Mouse (Mus musculus) cerebellum, adult 2 months (tissue): ENCODE data around the gene Cabp1. TPM values are rescaled to one million over a fixed set of nuclear protein-coding genes. Genes with fewer than 3 reads are reported as not detected.

ENCODE experiments used
- DNase-seq, 2 experiments: peaks; one replicate each; pipeline ENCODE4 v3.0.0; 2021
- H3K27ac ChIP-seq: fragments of 200-500 bp; 2 replicates; pipeline ENCODE4 v1.5.1; 2012; ENCODE audit warnings: low read length, control low read depth, inconsistent platforms; ENCODE audit not compliant: insufficient read depth
- H3K27me3 ChIP-seq: fragments of 200-500 bp; 2 replicates; pipeline ENCODE4 v1.6.1; 2012; ENCODE audit warnings: inconsistent platforms, mild to moderate bottlenecking, low read length, moderate library complexity; ENCODE audit not compliant: control insufficient read depth, insufficient read depth
- H3K4me1 ChIP-seq: fragments of 200-500 bp; 2 replicates; pipeline ENCODE4 v1.6.1; 2011; ENCODE audit warnings: low read length; ENCODE audit not compliant: control insufficient read depth, insufficient read depth
- H3K4me3 ChIP-seq: fragments of 200-500 bp; replicated peaks from 2 replicates; pipeline ENCODE3; 2011; ENCODE audit warnings: mild to moderate bottlenecking, low read depth, low read length, control low read depth; ENCODE audit not compliant: insufficient read depth
- CTCF ChIP-seq: fragments of 200-500 bp; IDR thresholded peaks from 2 replicates; pipeline ENCODE4 v1.5.1; 2011; ENCODE audit warnings: low read depth, mild to moderate bottlenecking, control low read depth, low read length, moderate library complexity, borderline replicate concordance; ENCODE audit not compliant: insufficient read depth
- POLR2A ChIP-seq: fragments of 200-500 bp; IDR thresholded peaks from 2 replicates; pipeline ENCODE4 v1.6.1; 2011; ENCODE audit warnings: low read length, control low read depth, borderline replicate concordance; ENCODE audit not compliant: insufficient read depth
- WGBS: fragments of 180-500 bp; shearing (Covaris S2); methylation state at CpG from one replicate; pipeline ENCODE4 v1.1.7; 2018; 5-methylcytosine and 5-hydroxymethylcytosine counted together
- polyA plus RNA-seq: library from polyadenylated mRNA; depleted of rRNA; stranded (reverse); fragments of >200 nt; gene quantifications from 2 replicates; pipeline ENCODE4 v1.2.3, GENCODE M21; 2012

The Cabp1 gene
- polyA plus RNA-seq, 1 experiment = 294 TPM

GRCm38 (mm10) chr5:115134234-115135165, 59.7 kb downstream of the Cabp1 start, which contains the start of gene Unc119b:
Gene Unc119b (minus strand): TSS chr5:115134975.
- TF ChIP-seq CTCF (no peak), POLR2A (peak; percentile 53; the same call in 1 of the 2 replicates)
- WGBS = under 1% methylated on average over 75 of the region's 81 CpGs
- peak; percentile 88 to 91 for DNase-seq

DNA sequence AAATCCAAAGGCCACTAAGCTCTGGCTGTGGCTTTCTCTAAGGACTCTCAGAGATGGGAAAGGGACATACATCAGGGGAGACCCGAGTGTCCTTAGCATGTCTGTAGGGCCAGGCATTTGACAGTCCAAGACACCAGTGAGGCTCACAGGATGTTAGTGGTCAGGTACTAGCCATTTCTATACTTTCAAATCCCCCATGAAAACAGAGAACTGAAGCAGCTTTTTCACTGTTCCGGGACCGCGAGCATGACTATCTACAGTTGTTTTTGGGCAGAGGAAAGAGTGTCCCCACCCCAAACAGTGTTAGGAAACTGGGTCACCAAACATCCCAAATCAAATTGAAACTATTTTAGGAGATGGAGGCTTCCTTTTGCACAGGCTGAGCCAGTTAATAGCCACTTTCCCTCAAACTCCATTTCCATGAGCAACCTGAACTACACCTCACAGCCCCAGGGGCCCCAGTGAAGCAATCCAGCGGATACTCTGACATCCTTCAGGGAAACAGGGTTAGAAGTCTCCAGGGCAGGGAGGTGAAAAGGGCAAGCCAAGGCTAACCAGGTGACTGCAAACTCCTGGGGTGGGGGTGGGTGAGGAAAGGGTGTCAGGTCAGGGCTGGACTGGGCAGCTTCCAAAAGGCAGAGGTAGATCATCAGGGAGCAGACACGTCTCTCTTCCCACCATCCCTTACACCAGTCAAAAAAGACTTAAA, 60.7 kb downstream of the Cabp1 start:
- no peak for DNase-seq
- no peak for TF ChIP-seq CTCF
- TF ChIP-seq POLR2A = no peak
- 49% methylated on average over 6 of the region's 6 CpGs for WGBS
- Histone ChIP-seq H3K4me3 (peak overlapping the region; percentile 81), H3K27ac (no peak overlapping the region), H3K27me3 (no peaks in the 10 kb centered on the region), H3K4me1 (peaks cover 8% of the 10 kb centered on the region)

More at GRCm38 (mm10) chr5:115134234-115135165, 59.7 kb downstream of the Cabp1 start, which contains the start of gene Unc119b:
- 0 out of 2 replicates have a peak within 1 kb of the TSS, but pooled peaks have one; percentile 8 for H3K27ac ChIP-seq
- no peaks in the 10 kb centered on the region for H3K27me3 ChIP-seq
- H3K4me3 ChIP-seq = peak within 1 kb of the TSS; percentile 81
- H3K4me1 ChIP-seq = peaks cover 8% of the 10 kb centered on the region

- DNase-seq = no peak
- TF ChIP-seq CTCF = no peak
- no peak for TF ChIP-seq POLR2A
- Histone ChIP-seq H3K27me3 (no peaks in the 10 kb centered on the region), H3K4me3 (no peak overlapping the region), H3K27ac (no peak overlapping the region; the same call in 1 of the 2 replicates), H3K4me1 (peaks cover 8% of the 10 kb centered on the region)
- 92% methylated on average over 8 of the region's 8 CpGs for WGBS
These were observed 61.7 kb downstream of the Cabp1 start for GRCm38 (mm10) chr5:115132465-115132864.

GRCm38 (mm10) chr5:115129328-115129727, 64.9 kb downstream of the Cabp1 start:
- no peak overlapping the region for H3K4me3 ChIP-seq
- no peak overlapping the region for H3K27ac ChIP-seq
- DNase-seq = no peak
- H3K27me3 ChIP-seq = no peaks in the 10 kb centered on the region
- no peak for TF ChIP-seq POLR2A
- no peak for TF ChIP-seq CTCF
- WGBS = 82% methylated on average over 6 of the region's 6 CpGs
- peaks cover 30% of the 10 kb centered on the region for H3K4me1 ChIP-seq

GRCm38 (mm10) chr5:115127421-115128179, 66.6 kb downstream of the Cabp1 start:
- no peak overlapping the region for H3K4me3 ChIP-seq
- no peak for TF ChIP-seq POLR2A
- TF ChIP-seq CTCF = no peak
- peak; percentile 47 to 53 for DNase-seq
- H3K4me1 ChIP-seq = peaks cover 23% of the 10 kb centered on the region
- no peaks in the 10 kb centered on the region for H3K27me3 ChIP-seq
- 57% methylated on average over 22 of the region's 22 CpGs for whole genome bisulfite sequencing
- 0 out of 2 replicates have a peak overlapping the region, but pooled peaks have one; percentile 34 for H3K27ac ChIP-seq

- Histone ChIP-seq H3K27me3 (no peaks in the 10 kb centered on the region), H3K4me3 (no peak overlapping the region), H3K27ac (0 out of 2 replicates have a peak overlapping the region, but pooled peaks have one; percentile 34), H3K4me1 (peaks cover 23% of the 10 kb centered on the region)
- TF ChIP-seq CTCF = no peak
- WGBS = 79% methylated on average over 28 of the region's 28 CpGs
- peak; percentile 33 to 46 for DNase-seq
These were observed 67.4 kb downstream of the Cabp1 start for GRCm38 (mm10) chr5:115126578-115127312.
